In the genomic region with DNA sequence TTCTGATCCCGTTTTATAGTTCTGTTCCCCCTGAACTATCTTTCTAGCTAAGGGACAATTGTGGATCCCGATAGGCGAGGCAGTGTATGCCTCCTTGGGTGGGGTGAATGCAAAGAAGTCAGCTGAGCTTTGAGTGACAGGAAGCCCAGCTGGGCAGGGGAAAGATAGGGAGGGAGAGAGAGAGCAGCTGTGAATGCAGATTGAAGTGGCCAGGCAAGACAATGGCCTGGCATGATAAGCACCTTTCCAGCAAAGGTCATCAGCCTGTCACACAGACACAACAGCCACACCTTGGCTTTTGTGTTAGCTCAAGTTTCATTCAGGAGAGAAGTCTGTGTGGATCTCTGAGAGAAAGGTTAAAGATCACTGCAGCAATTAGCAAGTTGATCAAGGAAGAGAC, we compare ENCODE assay signal across 13 mouse cellular contexts.
A peak's percentile ranks its signal among the peaks of the same experiment; 100 is the strongest.
DNase-seq lines count a peak whose midpoint lies in the region; ATAC-seq and TF ChIP-seq lines count a peak whose summit lies in the region.
"Had no signal": no experiment of that assay in that cellular context is flagged by ENCODE, and none has a peak within 500 bp of the region (broad histone marks: within the 10 kb centered on the region; RNA-seq: fewer than 3 reads in every experiment).

No protein-coding gene starts in this region.

- no peak overlapping the region for H3K27ac ChIP-seq in lung, postnatal 0 days (ENCODE audit: low read length)
- no peak overlapping the region for H3K27ac ChIP-seq in embryonic facial prominence, embryonic 10.5 days (replicated peaks)
- H3K27ac ChIP-seq: intestine, embryonic 15.5 days; limb, embryonic 13.5 days had no signal

- TF ChIP-seq CTCF in lung, postnatal 0 days (IDR thresholded peaks at IDR 0.05) = no peak

- H3K79me2 ChIP-seq in myocyte (ENCODE audit: control insufficient read depth, insufficient read depth) = no peaks in the 10 kb centered on the region

- DNase-seq in lung, postnatal 0 days (ENCODE audit: low spot score) = peak; percentile 7
- DNase-seq in lung, postnatal 36 days = no peak
- peak; percentile 95 for DNase-seq in R1 (ENCODE audit: low read depth, low spot score)
- peak; percentile 27 for DNase-seq in embryonic facial prominence, embryonic 10.5 days (ENCODE audit: low spot score)
- no peak for DNase-seq in testis, postnatal 14 days (ENCODE audit: low spot score)
- DNase-seq in left cerebral cortex, postnatal 25 days (ENCODE audit: low spot score in 2 of 2) = no peak
- no peak for DNase-seq in ovary, adult 18-20 months (ENCODE audit: low spot score)
- DNase-seq: adrenal gland, postnatal 14 days; cerebellum, adult 18-20 months; thymus, postnatal 14 days had no signal

- no peaks in the 10 kb centered on the region for H3K27me3 ChIP-seq in lung, postnatal 0 days (replicated peaks; ENCODE audit: insufficient read depth, low read length)
- no peaks in the 10 kb centered on the region for H3K27me3 ChIP-seq in embryonic facial prominence, embryonic 10.5 days (replicated peaks; ENCODE audit: low read depth, poor library complexity, severe bottlenecking)
- no peaks in the 10 kb centered on the region for H3K27me3 ChIP-seq in myocyte (ENCODE audit: control insufficient read depth, insufficient read depth, insufficient read length)
- H3K27me3 ChIP-seq: intestine, embryonic 15.5 days; limb, embryonic 13.5 days had no signal

- no peak for ATAC-seq in lung, postnatal 0 days
- ATAC-seq: intestine, embryonic 15.5 days had no signal

- H3K4me1 ChIP-seq in lung, postnatal 0 days (ENCODE audit: insufficient read depth, low read depth, low read length) = no peaks in the 10 kb centered on the region
- peaks cover 21% of the 10 kb centered on the region for H3K4me1 ChIP-seq in embryonic facial prominence, embryonic 10.5 days
- H3K4me1 ChIP-seq: intestine, embryonic 15.5 days had no signal

- H3K9ac ChIP-seq in lung, postnatal 0 days (replicated peaks; ENCODE audit: low read depth) = no peak overlapping the region
- H3K9ac ChIP-seq: intestine, embryonic 15.5 days; limb, embryonic 13.5 days had no signal

- H3K4me2 ChIP-seq in lung, postnatal 0 days (replicated peaks; ENCODE audit: low read depth, low read length) = no peak overlapping the region
- H3K4me2 ChIP-seq in myocyte (ENCODE audit: low read depth) = no peak overlapping the region
- H3K4me2 ChIP-seq: intestine, embryonic 15.5 days; limb, embryonic 13.5 days had no signal

- intact Hi-C loops in left cerebral cortex, postnatal 25 days (cut with DNase I) = no loop called here

- H3K9me3 ChIP-seq in lung, postnatal 0 days (ENCODE audit: low read length) = no peaks in the 10 kb centered on the region
- no peaks in the 10 kb centered on the region for H3K9me3 ChIP-seq in embryonic facial prominence, embryonic 10.5 days
- H3K9me3 ChIP-seq: intestine, embryonic 15.5 days; limb, embryonic 13.5 days had no signal

- no peak for TF ChIP-seq EP300 in lung, postnatal 0 days (IDR thresholded peaks at IDR 0.05)

- WGBS in lung, postnatal 0 days = 28% methylated on average over 3 of the region's 3 CpGs
- 22% methylated on average over 3 of the region's 3 CpGs for WGBS in embryonic facial prominence, embryonic 10.5 days

- TF ChIP-seq POLR2A in myocyte (IDR thresholded peaks at IDR 0.05; ENCODE audit: insufficient read length, low read depth) = no peak

- H3K36me3 ChIP-seq in lung, postnatal 0 days (ENCODE audit: insufficient read depth, low read length) = no peaks in the 10 kb centered on the region
- H3K36me3 ChIP-seq in embryonic facial prominence, embryonic 10.5 days (replicated peaks) = no peaks in the 10 kb centered on the region
- no peaks in the 10 kb centered on the region for H3K36me3 ChIP-seq in myocyte (ENCODE audit: control insufficient read depth, insufficient read depth)
- H3K36me3 ChIP-seq: intestine, embryonic 15.5 days; limb, embryonic 13.5 days had no signal

- no peak overlapping the region for H3K4me3 ChIP-seq in lung, postnatal 0 days (ENCODE audit: low read depth, low read length)
- H3K4me3 ChIP-seq in embryonic facial prominence, embryonic 10.5 days = no peak overlapping the region
- H3K4me3 ChIP-seq in myocyte = no peak overlapping the region
- H3K4me3 ChIP-seq: intestine, embryonic 15.5 days; limb, embryonic 13.5 days had no signal

- no peak overlapping the region for H3ac ChIP-seq in myocyte (ENCODE audit: control insufficient read depth, insufficient read length)

TF ChIP-seq in myocyte, 11 proteins besides CTCF, POLR2A, EP300 and RAD21:
- TF ChIP-seq MAX (IDR thresholded peaks at IDR 0.05; ENCODE audit: low read depth) = no peak
- TF ChIP-seq SRF (IDR thresholded peaks at IDR 0.05; ENCODE audit: control insufficient read depth, insufficient read length, low read depth) = no peak
- peak; percentile 61 for TF ChIP-seq TCF12 (IDR thresholded peaks at IDR 0.05; ENCODE audit: insufficient read depth, poor library complexity, severe bottlenecking)
- TF ChIP-seq E2F4 (IDR thresholded peaks at IDR 0.05; ENCODE audit: insufficient read depth) = no peak
- peak; percentile 73 to 97 (median 84) for TF ChIP-seq MYOD1 (IDR thresholded peaks at IDR 0.05; ENCODE audit: control insufficient read depth in 1 of 3, insufficient read length in 2 of 3, low read depth in 2 of 3)
- TF ChIP-seq USF1 (IDR thresholded peaks at IDR 0.05; ENCODE audit: low read depth) = peak; percentile 30
- peak in 2 of 3 experiments; percentile 62 to 86 for TF ChIP-seq MYOG (IDR thresholded peaks at IDR 0.05; ENCODE audit: control insufficient read depth in 1 of 3, insufficient read depth in 1 of 3, insufficient read length in 2 of 3, low read depth in 2 of 3)
- no peak for TF ChIP-seq TCF3 (IDR thresholded peaks at IDR 0.05; ENCODE audit: insufficient read length, low read depth)
TF ChIP-seq in myocyte: peak in this region for 4.

Comparison
In these comparisons a context has a peak if more than half of its experiments do, and no peak if none do; other contexts are left out.
1. DNase-seq: peak in lung, postnatal 0 days (single experiment), R1 (single experiment) and embryonic facial prominence, embryonic 10.5 days (single experiment); none in lung, postnatal 36 days (single experiment), testis, postnatal 14 days (single experiment), left cerebral cortex, postnatal 25 days (0 of 2) and ovary, adult 18-20 months (single experiment).